8 mouse cellular contexts compared by ENCODE assay signal in the genomic region with DNA sequence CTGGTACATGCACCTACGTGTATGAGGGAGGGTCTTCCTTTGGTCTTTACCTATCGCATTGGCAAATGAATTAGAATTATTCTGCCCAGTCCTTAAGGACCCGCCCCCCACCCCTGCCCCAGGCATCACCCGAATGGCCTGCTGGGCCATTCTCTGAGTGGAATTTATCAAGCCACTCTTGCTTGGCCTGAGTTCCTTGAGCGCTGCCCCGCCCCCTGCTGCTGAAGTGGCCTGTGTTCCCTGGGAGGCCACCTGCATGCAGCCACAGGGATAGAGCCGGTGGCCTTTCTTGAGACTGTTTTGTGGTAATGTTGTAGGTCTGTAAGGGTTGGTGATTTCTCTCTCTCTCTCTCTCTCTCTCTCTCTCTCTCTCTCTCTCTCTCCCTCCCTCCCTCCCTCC. TPM values are rescaled to one million over a fixed set of nuclear protein-coding genes. Genes with fewer than 3 reads are reported as not detected.
DNase-seq lines count a peak whose midpoint lies in the region; ATAC-seq and TF ChIP-seq lines count a peak whose summit lies in the region.

No protein-coding gene starts in this region.

- no peak overlapping the region for H3K27ac ChIP-seq in forebrain, embryonic 14.5 days (ENCODE audit: low read depth, low read length)
- no peak overlapping the region for H3K27ac ChIP-seq in midbrain, postnatal 0 days (ENCODE audit: low read depth, low read length)

- no peak for ATAC-seq in cerebellum, adult (ENCODE audit: insufficient number of reproducible peaks, low FRiP score, low TSS enrichment)
- ATAC-seq in forebrain, embryonic 14.5 days: no peak
- no peak for ATAC-seq in midbrain, postnatal 0 days (ENCODE audit: low FRiP score)

- H3K36me3 ChIP-seq in forebrain, embryonic 14.5 days (ENCODE audit: control insufficient read depth, insufficient read depth, low read length): no peaks in the 10 kb centered on the region
- H3K36me3 ChIP-seq in midbrain, postnatal 0 days (ENCODE audit: insufficient read depth, low read length): no peaks in the 10 kb centered on the region

- WGBS in forebrain, embryonic 14.5 days: under 1% methylated on average over 7 of the region's 7 CpGs
- 3% methylated on average over 7 of the region's 7 CpGs for WGBS in midbrain, postnatal 0 days

- peak overlapping the region; percentile 82; the same call in 1 of the 2 replicates for H3K9ac ChIP-seq in forebrain, embryonic 14.5 days (ENCODE audit: low read length)
- peak overlapping the region; percentile 65; the same call in 1 of the 2 replicates for H3K9ac ChIP-seq in midbrain, postnatal 0 days (replicated peaks; ENCODE audit: low read length, poor library complexity, severe bottlenecking)

- H3K4me1 ChIP-seq in forebrain, embryonic 14.5 days (ENCODE audit: control insufficient read depth, insufficient read depth, low read length): peaks cover 9% of the 10 kb centered on the region
- H3K4me1 ChIP-seq in midbrain, postnatal 0 days (ENCODE audit: insufficient read depth, low read length): peaks cover 8% of the 10 kb centered on the region; the same call in 1 of the 2 replicates

- peak overlapping the region; percentile 75 for H3K4me2 ChIP-seq in forebrain, embryonic 14.5 days (ENCODE audit: low read length)
- H3K4me2 ChIP-seq in midbrain, postnatal 0 days (ENCODE audit: low read depth, low read length, poor library complexity, severe bottlenecking): peak overlapping the region; percentile 82

- no peaks in the 10 kb centered on the region for H3K9me3 ChIP-seq in forebrain, embryonic 14.5 days (replicated peaks; ENCODE audit: control insufficient read depth, low read length)
- H3K9me3 ChIP-seq in midbrain, postnatal 0 days (ENCODE audit: low read length): no peaks in the 10 kb centered on the region

- peak overlapping the region; percentile 61 for H3K4me3 ChIP-seq in forebrain, embryonic 14.5 days (ENCODE audit: low read depth, low read length)
- peak overlapping the region; percentile 62 for H3K4me3 ChIP-seq in midbrain, postnatal 0 days (ENCODE audit: low read depth, low read length)

- H3K27me3 ChIP-seq in forebrain, embryonic 14.5 days (replicated peaks; ENCODE audit: control insufficient read depth, insufficient read depth, low read length): peaks cover 15% of the 10 kb centered on the region
- H3K27me3 ChIP-seq in midbrain, postnatal 0 days (ENCODE audit: insufficient read depth, low read length): no peaks in the 10 kb centered on the region

- DNase-seq in cerebellum, adult 11 months: peak; percentile 12
- peak; percentile 44 for DNase-seq in forebrain, embryonic 14.5 days (ENCODE audit: low spot score)
- peak; percentile 60 to 79 for DNase-seq in kidney, postnatal 36 days
- peak; percentile 18 for DNase-seq in midbrain, postnatal 0 days (ENCODE audit: low spot score)
- DNase-seq in frontal cortex, adult 2 months (ENCODE audit: extremely low spot score in 1 of 2, low spot score in 1 of 2): no peak
- DNase-seq in layer of hippocampus, postnatal 14 days (ENCODE audit: low spot score in 2 of 2): no peak
- DNase-seq in thymus, postnatal 4 days: no peak

- peak; percentile 41 for TF ChIP-seq CTCF in midbrain, postnatal 0 days (IDR thresholded peaks at IDR 0.05)

RNA-seq across cellular contexts. Expression of gene B3gat2, which starts 2.2 kb away (rescaled TPM):
- polyA plus RNA-seq in forebrain, embryonic 14.5 days (2014; fragmentation: Nextera tagmentation; extraction: Ambion mirVana): 10.4 and 12.5 TPM in 2 replicates
- total RNA-seq in midbrain, postnatal 0 days (2014; rRNA removed): 31.2 TPM in 2 replicates
- 13.9 and 15.0 TPM in 2 replicates for polyA plus RNA-seq in midbrain, postnatal 0 days (2015; fragmentation: Nextera tagmentation; extraction: Ambion mirVana)
- 7.3 and 7.9 TPM in 2 replicates for polyA plus RNA-seq in frontal cortex, adult 2 months (2012; rRNA removed)
- total RNA-seq in layer of hippocampus, postnatal 14 days (2021): 10 to 100 TPM; 17.7 to 20.0 TPM

Comparison
In these comparisons a context has a peak if more than half of its experiments do, and no peak if none do; other contexts are left out.
1. DNase-seq: peak in cerebellum, adult 11 months (single experiment), forebrain, embryonic 14.5 days (single experiment), kidney, postnatal 36 days (2 of 2) and midbrain, postnatal 0 days (single experiment); none in frontal cortex, adult 2 months (0 of 2), layer of hippocampus, postnatal 14 days (0 of 2) and thymus, postnatal 4 days (single experiment).